Mouse (Mus musculus): ENCODE measurements around the gene Med16. TPM values are rescaled to one million over a fixed set of nuclear protein-coding genes. Genes with fewer than 3 reads are reported as not detected.
"Not testable (repeated sequence)": the region's sequence is repeated elsewhere in the genome, so short reads cannot be mapped to it uniquely, and the experiment has no call there.

The Med16 gene
- polyA plus RNA-seq, 1 experiment from 2014 or later, result 37.3 TPM

- 71% methylated on average over 8 of the region's 8 CpGs for WGBS
- Histone ChIP-seq H3K4me1 (replicated peaks) (peaks cover 18% of the 10 kb centered on the region), H3K27ac (no peak overlapping the region), H3K9me3 (no peaks in the 10 kb centered on the region), H3K36me3 (no peaks in the 10 kb centered on the region), H3K9ac (no peak overlapping the region), H3K27me3 (replicated peaks) (no peaks in the 10 kb centered on the region; the same call in 1 of the 2 replicates), H3K4me3 (replicated peaks) (no peak overlapping the region), H3K4me2 (replicated peaks) (no peak overlapping the region)
- no peak for ATAC-seq
Measured at GRCm38 (mm10) chr10:79886611-79887010, 22.1 kb downstream of the Med16 start.

DNA sequence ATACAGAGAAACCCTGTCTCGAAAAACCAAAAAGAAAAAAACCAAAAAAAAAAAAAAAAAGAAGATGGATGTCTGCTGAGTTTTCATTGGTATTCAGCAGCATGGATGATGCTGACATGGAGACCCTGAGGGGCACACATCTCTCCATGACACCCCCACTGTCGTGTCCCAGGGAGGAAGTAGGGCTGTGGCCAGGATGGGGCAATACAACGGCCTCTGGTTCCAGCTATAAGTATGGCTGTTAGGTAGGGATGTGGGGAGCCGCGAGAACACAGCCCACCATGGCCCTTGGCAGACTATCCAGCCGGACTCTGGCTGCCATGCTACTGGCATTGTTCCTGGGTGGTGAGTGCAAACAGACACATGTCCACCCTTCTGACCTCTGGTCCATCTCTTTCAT is 22.7 kb downstream of the Med16 start, which contains the start of gene Elane:
Gene Elane, plus strand, starts transcription at position 194 of the 400 bp plus-strand sequence.
- H3K9me3 ChIP-seq, result no peaks in the 10 kb centered on the region
- no peak within 1 kb of the TSS for H3K4me2 ChIP-seq (replicated peaks)
- no peak within 1 kb of the TSS for H3K4me3 ChIP-seq (replicated peaks)
- no peaks in the 10 kb centered on the region for H3K36me3 ChIP-seq
- H3K27me3 ChIP-seq (replicated peaks), result no peaks in the 10 kb centered on the region; the same call in 1 of the 2 replicates
- H3K9ac ChIP-seq, result no peak within 1 kb of the TSS
- no peak within 1 kb of the TSS for H3K27ac ChIP-seq
- H3K4me1 ChIP-seq (replicated peaks), result peaks cover 18% of the 10 kb centered on the region
- ATAC-seq, result no peak
- 81% methylated on average over 6 of the region's 6 CpGs for WGBS

GRCm38 (mm10) chr10:79884938-79885337 is 23.8 kb downstream of the Med16 start:
- H3K9ac ChIP-seq; H3K4me3 ChIP-seq (replicated peaks); H3K9me3 ChIP-seq; H3K27me3 ChIP-seq (replicated peaks); ATAC-seq; H3K27ac ChIP-seq; H3K36me3 ChIP-seq; H3K4me2 ChIP-seq (replicated peaks): not testable (repeated sequence)
- H3K4me1 ChIP-seq (replicated peaks), result peaks cover 26% of the 10 kb centered on the region
- 61% methylated on average over 3 of the region's 3 CpGs for WGBS

DNA sequence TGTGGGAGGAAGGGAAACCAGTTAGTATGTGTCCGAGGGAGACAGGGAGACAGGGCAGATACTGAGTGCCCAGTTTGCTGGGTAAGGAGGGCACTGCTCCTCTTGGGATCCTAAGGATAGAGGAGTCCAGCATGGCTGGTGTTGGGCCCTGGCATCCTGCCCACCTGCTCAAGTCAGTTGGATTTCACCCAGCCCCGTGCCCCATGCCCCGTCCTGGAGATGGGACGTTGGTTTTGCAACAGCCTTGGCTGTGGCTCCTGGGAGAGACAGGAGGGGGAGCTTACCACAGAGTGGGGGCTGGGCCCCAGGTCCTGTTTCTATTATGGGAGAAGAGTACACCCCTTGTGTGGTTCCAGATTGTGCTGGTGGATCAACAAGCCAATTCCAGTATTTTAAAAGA is 24.3 kb downstream of the Med16 start:
- 65% methylated on average over 4 of the region's 4 CpGs for WGBS
- ATAC-seq, result no peak
- Histone ChIP-seq H3K4me2 (replicated peaks) (no peak overlapping the region), H3K27ac (no peak overlapping the region), H3K9ac (no peak overlapping the region), H3K9me3 (no peaks in the 10 kb centered on the region), H3K4me1 (replicated peaks) (peaks cover 30% of the 10 kb centered on the region), H3K27me3 (replicated peaks) (no peaks in the 10 kb centered on the region; the same call in 1 of the 2 replicates), H3K36me3 (no peaks in the 10 kb centered on the region), H3K4me3 (replicated peaks) (no peak overlapping the region)

DNA sequence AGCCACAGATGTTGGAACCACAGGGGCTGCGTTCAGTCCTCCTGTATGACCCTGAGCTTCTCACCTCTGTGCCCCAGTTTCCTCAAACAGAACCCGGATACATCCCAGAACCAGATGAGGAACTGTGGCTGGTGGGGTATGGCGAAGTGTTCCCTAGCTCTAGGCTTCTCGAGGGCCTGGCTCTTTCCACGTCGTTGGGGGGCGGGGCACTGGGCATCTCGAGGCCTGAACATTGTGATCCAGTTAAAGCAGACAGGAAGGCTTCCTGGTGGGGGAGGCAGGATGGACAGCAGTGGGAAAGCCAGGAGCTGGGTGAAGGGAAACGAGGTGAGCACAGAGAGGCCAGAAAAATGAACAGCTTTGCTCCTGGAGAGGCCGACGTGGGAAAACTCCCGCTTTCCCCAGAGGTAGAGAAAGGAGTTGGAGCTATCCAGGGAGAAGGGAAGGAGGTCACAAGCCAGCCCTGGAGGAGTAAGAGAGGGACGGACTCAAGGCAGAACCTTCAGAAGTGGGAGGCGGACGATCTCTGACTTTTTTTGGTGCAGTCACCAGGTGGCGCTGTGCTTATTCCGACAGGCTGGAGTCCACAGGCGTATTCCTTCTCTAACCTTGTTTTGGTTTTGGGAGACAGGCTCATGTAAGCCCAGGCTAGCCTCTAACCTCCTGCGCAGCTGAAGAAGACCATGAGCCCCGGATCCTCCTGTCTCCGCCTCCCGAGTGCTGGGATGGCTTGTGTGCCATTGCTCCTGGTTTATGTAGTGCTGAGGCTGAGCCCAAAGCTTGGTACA is 25.2 kb downstream of the Med16 start:
- ATAC-seq, result peak; percentile 37; the same call in 1 of the 2 replicates
- H3K9me3 ChIP-seq, result no peaks in the 10 kb centered on the region
- WGBS, result 20% methylated on average over 22 of the region's 22 CpGs
- H3K36me3 ChIP-seq, result no peaks in the 10 kb centered on the region
- H3K9ac ChIP-seq, result no peak overlapping the region
- no peak overlapping the region for H3K4me3 ChIP-seq (replicated peaks)
- H3K4me2 ChIP-seq (replicated peaks), result 0 out of 2 replicates have a peak overlapping the region, but pooled peaks have one; percentile 14
- H3K27ac ChIP-seq, result no peak overlapping the region
- H3K27me3 ChIP-seq (replicated peaks), result no peaks in the 10 kb centered on the region; the same call in 1 of the 2 replicates
- H3K4me1 ChIP-seq (replicated peaks), result peaks cover 32% of the 10 kb centered on the region

- WGBS, result 9% methylated on average over 22 of the region's 22 CpGs
Measured at GRCm38 (mm10) chr10:79881981-79882380, 26.7 kb downstream of the Med16 start.

DNA sequence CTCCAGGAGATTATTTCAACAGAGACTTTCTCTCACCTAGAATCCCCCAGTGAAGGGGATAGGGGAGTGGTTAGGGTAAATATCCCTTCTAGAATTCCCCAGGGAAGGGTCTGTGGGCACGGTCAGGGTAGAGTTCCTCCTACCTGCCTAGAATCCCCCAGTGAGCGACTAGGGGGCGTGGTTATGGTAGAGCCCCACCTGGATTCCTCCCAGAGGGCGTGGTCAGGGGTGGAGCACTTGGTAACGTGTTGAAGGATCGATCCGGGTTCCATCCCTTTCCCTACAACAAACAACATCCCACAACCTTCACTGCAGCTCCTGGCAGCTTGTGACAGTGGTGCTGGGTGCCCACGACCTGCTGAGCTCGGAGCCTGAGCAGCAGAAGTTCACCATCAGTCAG is 28.0 kb downstream of the Med16 start:
- peaks cover 37% of the 10 kb centered on the region for H3K4me1 ChIP-seq (replicated peaks)
- H3K9me3 ChIP-seq, result no peaks in the 10 kb centered on the region
- 16% methylated on average over 9 of the region's 9 CpGs for WGBS
- H3K36me3 ChIP-seq, result no peaks in the 10 kb centered on the region
- H3K4me3 ChIP-seq (replicated peaks), result no peak overlapping the region
- no peak overlapping the region for H3K9ac ChIP-seq
- peak; percentile 18; the same call in 1 of the 2 replicates for ATAC-seq
- no peak overlapping the region for H3K27ac ChIP-seq
- H3K4me2 ChIP-seq (replicated peaks), result peak overlapping the region; percentile 5; the same call in 1 of the 2 replicates
- H3K27me3 ChIP-seq (replicated peaks), result no peaks in the 10 kb centered on the region; the same call in 1 of the 2 replicates

More at GRCm38 (mm10) chr10:79881981-79882380, 26.7 kb downstream of the Med16 start:
- no peaks in the 10 kb centered on the region; the same call in 1 of the 2 replicates for H3K27me3 ChIP-seq (replicated peaks)
- H3K27ac ChIP-seq, result no peak overlapping the region
- no peaks in the 10 kb centered on the region for H3K9me3 ChIP-seq
- H3K36me3 ChIP-seq, result no peaks in the 10 kb centered on the region
- no peak for ATAC-seq
- H3K4me1 ChIP-seq (replicated peaks), result peaks cover 36% of the 10 kb centered on the region
- H3K4me2 ChIP-seq (replicated peaks), result peak overlapping the region; percentile 44
- 0 out of 2 replicates have a peak overlapping the region, but pooled peaks have one; percentile 26 for H3K9ac ChIP-seq
- H3K4me3 ChIP-seq (replicated peaks), result peak overlapping the region; percentile 4; the same call in 1 of the 2 replicates

DNA sequence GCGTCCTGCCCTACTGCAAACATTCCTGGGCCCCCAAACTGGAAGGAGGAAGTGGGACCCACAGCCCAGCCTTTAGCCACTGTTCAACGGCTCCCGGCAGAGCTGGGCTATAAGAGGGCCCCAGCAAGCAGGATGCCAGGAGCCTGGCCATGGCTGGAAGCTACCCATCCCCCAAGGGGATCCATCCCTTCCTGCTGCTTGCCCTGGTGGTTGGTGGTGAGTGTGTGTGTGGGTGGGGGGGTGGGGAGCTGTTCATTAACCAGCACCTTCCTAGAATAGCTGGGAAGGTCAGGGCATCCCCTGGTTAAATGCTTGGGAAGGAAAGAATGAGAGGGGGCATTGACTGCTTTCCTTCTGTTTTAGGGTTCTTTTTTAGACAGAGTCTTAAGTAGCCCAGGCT is 29.2 kb downstream of the Med16 start:
- H3K4me2 ChIP-seq (replicated peaks), result no peak overlapping the region
- no peak overlapping the region for H3K9ac ChIP-seq
- WGBS, result 13% methylated on average over 3 of the region's 3 CpGs
- no peaks in the 10 kb centered on the region; the same call in 1 of the 2 replicates for H3K27me3 ChIP-seq (replicated peaks)
- no peaks in the 10 kb centered on the region for H3K9me3 ChIP-seq
- H3K4me3 ChIP-seq (replicated peaks), result no peak overlapping the region
- no peaks in the 10 kb centered on the region for H3K36me3 ChIP-seq
- H3K4me1 ChIP-seq (replicated peaks), result peaks cover 44% of the 10 kb centered on the region
- H3K27ac ChIP-seq, result no peak overlapping the region
- ATAC-seq, result no peak

- H3K4me3 ChIP-seq (replicated peaks), result no peak overlapping the region
- H3K9me3 ChIP-seq, result no peaks in the 10 kb centered on the region
- no peak for ATAC-seq
- no peak overlapping the region for H3K27ac ChIP-seq
- no peaks in the 10 kb centered on the region for H3K36me3 ChIP-seq
- 56% methylated on average over 12 of the region's 12 CpGs for WGBS
- no peak overlapping the region for H3K9ac ChIP-seq
- H3K4me2 ChIP-seq (replicated peaks), result no peak overlapping the region
- peaks cover 49% of the 10 kb centered on the region for H3K4me1 ChIP-seq (replicated peaks)
- no peaks in the 10 kb centered on the region; the same call in 1 of the 2 replicates for H3K27me3 ChIP-seq (replicated peaks)
Measured at GRCm38 (mm10) chr10:79877757-79878156, 31.0 kb downstream of the Med16 start.

DNA sequence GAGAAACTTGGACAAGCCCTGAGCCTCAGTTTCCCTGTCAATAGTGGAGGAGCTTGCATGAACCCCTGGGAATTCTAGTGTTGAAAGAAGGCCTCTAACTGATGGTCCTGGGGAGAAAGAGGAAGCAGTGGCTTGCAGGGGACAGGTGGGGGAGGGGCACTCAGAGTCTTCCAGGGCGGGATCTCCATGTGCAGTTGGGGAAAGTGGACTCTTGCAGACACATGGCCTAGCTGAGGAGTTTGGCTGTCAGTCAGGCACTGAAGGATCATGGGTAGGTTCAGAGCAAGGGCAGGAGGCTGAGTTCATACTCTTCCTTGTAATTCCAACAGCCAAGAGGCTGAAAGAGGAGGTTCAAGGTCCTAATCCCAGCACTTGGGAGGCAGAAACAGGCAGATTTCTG is 31.5 kb downstream of the Med16 start:
- peaks cover 46% of the 10 kb centered on the region for H3K4me1 ChIP-seq (replicated peaks)
- H3K9ac ChIP-seq, result no peak overlapping the region
- no peaks in the 10 kb centered on the region for H3K36me3 ChIP-seq
- no peaks in the 10 kb centered on the region for H3K27me3 ChIP-seq (replicated peaks)
- H3K4me3 ChIP-seq (replicated peaks), result no peak overlapping the region
- no peak for ATAC-seq
- no peak overlapping the region for H3K4me2 ChIP-seq (replicated peaks)
- WGBS, result 54% methylated on average over 1 of the region's 1 CpGs
- H3K27ac ChIP-seq, result no peak overlapping the region
- no peaks in the 10 kb centered on the region for H3K9me3 ChIP-seq

DNA sequence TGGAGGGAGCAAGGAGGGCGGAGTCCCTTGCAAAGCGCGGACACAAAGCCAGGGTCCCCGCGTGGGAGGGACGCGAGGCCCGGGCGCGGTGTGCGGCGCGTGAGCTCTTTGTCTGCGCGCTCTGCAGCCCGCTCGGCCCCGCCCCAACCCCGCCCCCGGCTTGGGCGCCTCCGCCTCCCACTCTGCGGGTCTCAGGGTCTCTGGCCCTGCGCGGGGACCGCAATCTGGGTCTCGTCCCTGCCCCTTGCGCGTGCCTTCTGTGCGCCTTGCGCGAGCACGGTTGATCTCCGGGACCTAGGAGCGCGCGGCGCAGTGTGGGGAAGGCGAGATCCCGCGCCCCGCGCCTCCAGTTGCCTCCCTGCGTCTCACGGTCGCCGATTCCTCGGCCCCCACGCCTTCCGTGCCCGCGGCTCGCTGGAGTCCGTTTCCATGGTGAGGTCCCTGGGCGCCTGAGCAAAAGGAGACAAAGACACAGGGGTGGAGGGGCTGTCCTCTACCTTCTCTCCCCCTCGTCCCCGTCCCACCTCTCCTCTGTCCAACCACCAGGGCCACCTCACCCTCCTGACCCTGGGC is 34.3 kb downstream of the Med16 start, which contains the start of the genes Prtn3 and Plppr3:
Gene Prtn3, plus strand, starts transcription at position 187 of the 573 bp plus-strand sequence.
Gene Plppr3, minus strand, starts transcription at position 345 of the 573 bp plus-strand sequence.
- H3K27ac ChIP-seq, result peak within 1 kb of the TSS; percentile 71; the same call in 1 of the 2 replicates

GRCm38 (mm10) chr10:79873715-79874289 is 34.9 kb downstream of the Med16 start:
- Histone ChIP-seq H3K27ac (peak overlapping the region; percentile 71; the same call in 1 of the 2 replicates), H3K9ac (peak overlapping the region; percentile 77), H3K9me3 (no peaks in the 10 kb centered on the region), H3K4me1 (replicated peaks) (peaks cover 27% of the 10 kb centered on the region), H3K4me3 (replicated peaks) (peak overlapping the region; percentile 66), H3K27me3 (replicated peaks) (no peaks in the 10 kb centered on the region), H3K36me3 (no peaks in the 10 kb centered on the region), H3K4me2 (replicated peaks) (peak overlapping the region; percentile 98)
- 1% methylated on average over 26 of the region's 26 CpGs for WGBS
- no peak; the same call in none of the 2 replicates for ATAC-seq

More for the DNA sequence above, 34.3 kb downstream of the Med16 start, which contains the start of the genes Prtn3 and Plppr3:
- under 1% methylated on average over 55 of the region's 57 CpGs for WGBS
- H3K9me3 ChIP-seq, result no peaks in the 10 kb centered on the region
- peak within 1 kb of the TSS; percentile 66 for H3K4me3 ChIP-seq (replicated peaks)
- peak; percentile 84 for ATAC-seq
- peaks cover 28% of the 10 kb centered on the region for H3K4me1 ChIP-seq (replicated peaks)
- peak within 1 kb of the TSS; percentile 77 for H3K9ac ChIP-seq
- peak within 1 kb of the TSS; percentile 98 for H3K4me2 ChIP-seq (replicated peaks)
- no peaks in the 10 kb centered on the region for H3K27me3 ChIP-seq (replicated peaks)
- no peaks in the 10 kb centered on the region for H3K36me3 ChIP-seq
